Comparison of ENCODE assay signal across 19 mouse cellular contexts in genomic region chr8:7469261-7469660, GRCm38 (mm10).
DNase-seq lines count a peak whose midpoint lies in the region; ATAC-seq and TF ChIP-seq lines count a peak whose summit lies in the region.
"Had no signal": no experiment of that assay in that cellular context is flagged by ENCODE, and none has a peak within 500 bp of the region (broad histone marks: within the 10 kb centered on the region; RNA-seq: fewer than 3 reads in every experiment).

No protein-coding gene starts in this region.

- intact Hi-C loops in left cerebral cortex, postnatal 14 days (cut with DNase I), result no loop called here

- no peak overlapping the region for H3K4me3 ChIP-seq in embryonic fibroblast, embryonic 13.5 days (ENCODE audit: insufficient read depth, low read length)
- H3K4me3 ChIP-seq: embryonic facial prominence, embryonic 12.5 days; gastrocnemius, adult 2 months; hindbrain, embryonic 15.5 days; liver, embryonic 12.5 days; midbrain, embryonic 10.5 days; stomach, embryonic 15.5 days had no signal

- peak overlapping the region; percentile 87; the same call in 1 of the 2 replicates for H3K27ac ChIP-seq in embryonic fibroblast, embryonic 13.5 days (ENCODE audit: insufficient read depth, low read length)
- H3K27ac ChIP-seq: embryonic facial prominence, embryonic 12.5 days; gastrocnemius, adult 2 months; hindbrain, embryonic 15.5 days; liver, embryonic 12.5 days; midbrain, embryonic 10.5 days; stomach, embryonic 15.5 days had no signal

- no peak for ATAC-seq in erythroid progenitor cell, adult 5-6 weeks (replicated peaks; ENCODE audit: low FRiP score, poor library complexity, severe bottlenecking)
- ATAC-seq: liver, embryonic 12.5 days had no signal

- no peak for TF ChIP-seq CTCF in embryonic fibroblast, embryonic 13.5 days (IDR thresholded peaks at IDR 0.05; ENCODE audit: borderline replicate concordance, insufficient read depth, low read length)

- no peaks in the 10 kb centered on the region for H3K4me1 ChIP-seq in embryonic fibroblast, embryonic 13.5 days (ENCODE audit: control insufficient read depth, insufficient read depth, low read length)
- H3K4me1 ChIP-seq: embryonic facial prominence, embryonic 12.5 days; hindbrain, embryonic 15.5 days; liver, embryonic 12.5 days; stomach, embryonic 15.5 days had no signal

- peak; percentile 17 for DNase-seq in left cerebral cortex, adult 11 months (ENCODE audit: low spot score)
- DNase-seq in left cerebral cortex, postnatal 14 days (ENCODE audit: low spot score in 2 of 2), result no peak
- peak; percentile 67 for DNase-seq in NIH3T3 (ENCODE audit: low read depth)
- peak; percentile 13 to 65 for DNase-seq in left cerebral cortex, adult 9 months (ENCODE audit: low spot score in 2 of 2)
- no peak for DNase-seq in lung, postnatal 4 days
- DNase-seq: adrenal gland, adult 2 months; cerebellum, postnatal 36 days; gastrocnemius, adult 2 months; heart, postnatal 14 days; kidney, adult 2 months; lung, postnatal 10 days; thymus, postnatal 14 days had no signal

- no peak for TF ChIP-seq POLR2A in embryonic fibroblast, embryonic 13.5 days (IDR thresholded peaks at IDR 0.05; ENCODE audit: low read depth, low read length)

Comparison
In these comparisons a context has a peak if more than half of its experiments do, and no peak if none do; other contexts are left out.
1. DNase-seq: peak in left cerebral cortex, adult 11 months (single experiment), NIH3T3 (single experiment) and left cerebral cortex, adult 9 months (2 of 2); none in left cerebral cortex, postnatal 14 days (0 of 2) and lung, postnatal 4 days (0 of 2).